Mouse (Mus musculus) bone marrow, adult 2 months (tissue): ENCODE measurements around the gene Plxna2.

Experiments
- CTCF ChIP-seq: fragments of 200-500 bp; IDR thresholded peaks from 2 replicates; pipeline ENCODE4 v1.5.1; 2011; ENCODE audit warnings: low read length, control low read depth; ENCODE audit not compliant: control insufficient read depth, insufficient read depth
- POLR2A ChIP-seq: fragments of 200-500 bp; IDR thresholded peaks from 2 replicates; pipeline ENCODE4 v1.6.1; 2011; ENCODE audit warnings: low read depth, mild to moderate bottlenecking, control low read depth, low read length, borderline replicate concordance; ENCODE audit not compliant: control insufficient read depth

GRCm38 (mm10) chr1:194721260-194721659 is 103.2 kb downstream of the Plxna2 start:
- TF ChIP-seq POLR2A (no peak), CTCF (no peak)
